8 mouse cellular contexts compared by ENCODE assay signal in genomic region chr13:42725709-42726231, GRCm38 (mm10). TPM values are rescaled to one million over a fixed set of nuclear protein-coding genes. Genes with fewer than 3 reads are reported as not detected.
DNase-seq lines count a peak whose midpoint lies in the region; ATAC-seq and TF ChIP-seq lines count a peak whose summit lies in the region.

No protein-coding gene starts in this region.

- H3K4me3 ChIP-seq in left cerebral cortex, adult 2 months = no peak overlapping the region

- no peak for ATAC-seq in megakaryocyte, adult 5-6 weeks (ENCODE audit: poor library complexity, severe bottlenecking)

- no peak for TF ChIP-seq CTCF in left cerebral cortex, adult 2 months (IDR thresholded peaks at IDR 0.05)

- peak overlapping the region; percentile 45; the same call in 1 of the 2 replicates for H3K27ac ChIP-seq in left cerebral cortex, adult 2 months

- intact Hi-C loops in left cerebral cortex, adult 2 months (cut with DNase I) = no loop called here

- DNase-seq in adrenal gland, adult 8-10 months = peak; percentile 15
- DNase-seq in adrenal gland, adult 18-20 months (ENCODE audit: low spot score in 2 of 2) = no peak
- no peak for DNase-seq in left cerebral cortex, adult 2 months (ENCODE audit: extremely low spot score in 1 of 2, low spot score in 2 of 2)
- DNase-seq in left cerebral cortex, adult 9 months (ENCODE audit: low spot score in 2 of 2) = no peak
- peak; percentile 70 to 82 for DNase-seq in cerebellum, postnatal 10 days
- peak; percentile 37 to 56 for DNase-seq in kidney, postnatal 36 days
- no peak for DNase-seq in left cerebral cortex, adult 11 months (ENCODE audit: low spot score)

RNA-seq across cellular contexts. Expression of gene Phactr1, which starts 45.3 kb away (rescaled TPM):
- total RNA-seq in adrenal gland, adult 8-10 months (2022) = 10 to 100 TPM in 2 of 4 experiments, 1 to 10 TPM in 2; 7.6 to 17.8 (median 12.5) TPM
- 1 to 10 TPM; 6.0 to 9.2 TPM for total RNA-seq in adrenal gland, adult 18-20 months (2021)
- 100 to 1,000 TPM; 453 to 512 TPM for total RNA-seq in left cerebral cortex, adult 2 months (2021)
- total RNA-seq in megakaryocyte, adult 5-6 weeks (2015) = 0.07 TPM in 1 of 2 replicates, not detected in the other
- total RNA-seq in megakaryocyte, adult 5-6 weeks (2017) = 0.04 and 1.4 TPM in 2 replicates

Comparison
In these comparisons a context has a peak if more than half of its experiments do, and no peak if none do; other contexts are left out.
1. DNase-seq: peak in adrenal gland, adult 8-10 months (single experiment), cerebellum, postnatal 10 days (2 of 2) and kidney, postnatal 36 days (2 of 2); none in adrenal gland, adult 18-20 months (0 of 2), left cerebral cortex, adult 2 months (0 of 2), left cerebral cortex, adult 9 months (0 of 2) and left cerebral cortex, adult 11 months (single experiment).
2. RNA of gene Phactr1, which starts 45.3 kb away (total RNA-seq): 453 to 512 TPM in left cerebral cortex, adult 2 months; 7.6 to 17.8 TPM in adrenal gland, adult 8-10 months, 6.0 to 9.2 TPM in adrenal gland, adult 18-20 months and 0.04 to 1.4 TPM in megakaryocyte, adult 5-6 weeks; every median in the first group is over 10 times any median in the second.